8 mouse cellular contexts compared by ENCODE assay signal in genomic region chr5:34565545-34566283, GRCm38 (mm10). TPM values are rescaled to one million over a fixed set of nuclear protein-coding genes. Genes with fewer than 3 reads are reported as not detected.
DNase-seq lines count a peak whose midpoint lies in the region; ATAC-seq and TF ChIP-seq lines count a peak whose summit lies in the region.

No protein-coding gene starts in this region.

- no peak for TF ChIP-seq CTCF in MEL (IDR thresholded peaks at IDR 0.05 in 2 of 3, conservative IDR thresholded peaks at IDR 0.05 in 1 of 3; ENCODE audit: control insufficient read depth in 1 of 3, insufficient read depth in 1 of 3, low read depth in 2 of 3, low read length in 3 of 3, poor library complexity in 1 of 3, severe bottlenecking in 1 of 3)

- peaks cover 12 to 32% of the 10 kb centered on the region in 2 experiments for H3K4me1 ChIP-seq in MEL (ENCODE audit: control insufficient read depth in 1 of 2, insufficient read depth in 2 of 2, low read length in 2 of 2)
- peaks cover 3% of the 10 kb centered on the region; the same call in 1 of the 2 replicates for H3K4me1 ChIP-seq in intestine, embryonic 16.5 days (ENCODE audit: control insufficient read depth, insufficient read depth, low read length)
- H3K4me1 ChIP-seq in lung, embryonic 16.5 days (replicated peaks; ENCODE audit: control insufficient read depth, insufficient read depth, low read length) = peaks cover 6% of the 10 kb centered on the region; the same call in 1 of the 2 replicates

- H3K36me3 ChIP-seq in MEL (ENCODE audit: control insufficient read depth in 1 of 2, insufficient read depth in 2 of 2, low read length in 2 of 2) = peaks cover 0 to 20% of the 10 kb centered on the region in 2 experiments; a peak in 3 of 4 replicates
- H3K36me3 ChIP-seq in intestine, embryonic 16.5 days (ENCODE audit: control insufficient read depth, insufficient read depth, low read length) = peaks cover 7% of the 10 kb centered on the region
- H3K36me3 ChIP-seq in lung, embryonic 16.5 days (ENCODE audit: control insufficient read depth, insufficient read depth, low read length) = peaks cover 14% of the 10 kb centered on the region

- WGBS in intestine, embryonic 16.5 days = 48% methylated on average over 7 of the region's 7 CpGs
- whole genome bisulfite sequencing in lung, embryonic 16.5 days = 34% methylated on average over 7 of the region's 7 CpGs

- no peaks in the 10 kb centered on the region for H3K27me3 ChIP-seq in MEL (ENCODE audit: control insufficient read depth in 1 of 2, insufficient read depth in 2 of 2, low read length in 2 of 2)
- no peaks in the 10 kb centered on the region for H3K27me3 ChIP-seq in intestine, embryonic 16.5 days (replicated peaks; ENCODE audit: control insufficient read depth, insufficient read depth, low read length)
- H3K27me3 ChIP-seq in lung, embryonic 16.5 days (ENCODE audit: control insufficient read depth, insufficient read depth, low read depth, low read length) = no peaks in the 10 kb centered on the region

- TF ChIP-seq POLR2A in MEL (IDR thresholded peaks at IDR 0.05; ENCODE audit: control insufficient read depth in 1 of 2, insufficient read depth in 1 of 2, low read depth in 1 of 2, low read length in 2 of 2, poor library complexity in 1 of 2) = no peak; a peak in 1 of 4 replicates

- peak overlapping the region; percentile 29 to 47 for H3K4me3 ChIP-seq in MEL (ENCODE audit: control insufficient read depth in 1 of 2, insufficient read depth in 1 of 2, low read depth in 2 of 2, low read length in 2 of 2)
- H3K4me3 ChIP-seq in intestine, embryonic 16.5 days (ENCODE audit: low read length) = no peak overlapping the region
- no peak overlapping the region for H3K4me3 ChIP-seq in lung, embryonic 16.5 days (ENCODE audit: low read length)

- H3K27ac ChIP-seq in MEL (ENCODE audit: control insufficient read depth, low read depth, low read length) = peak overlapping the region; percentile 76
- peak overlapping the region; percentile 50 for H3K27ac ChIP-seq in intestine, embryonic 16.5 days (ENCODE audit: low read length)
- peak overlapping the region; percentile 84 for H3K27ac ChIP-seq in lung, embryonic 16.5 days (ENCODE audit: low read length)

- no peak overlapping the region for H3K4me2 ChIP-seq in intestine, embryonic 16.5 days (ENCODE audit: low read depth, low read length)
- H3K4me2 ChIP-seq in lung, embryonic 16.5 days (ENCODE audit: low read depth, low read length) = 0 out of 2 replicates have a peak overlapping the region, but pooled peaks have one; percentile 5

- peak; percentile 14 to 59 for DNase-seq in frontal cortex, adult 2 months (ENCODE audit: extremely low spot score in 1 of 2, low spot score in 1 of 2)
- DNase-seq in frontal cortex, postnatal 25 days (ENCODE audit: low spot score in 2 of 2) = no peak
- peak; percentile 89 for DNase-seq in MEL (ENCODE audit: low read depth, low spot score)
- peak; percentile 57 for DNase-seq in gastrocnemius, postnatal 10 days
- DNase-seq in urinary bladder, postnatal 4 days (ENCODE audit: low spot score in 2 of 2) = peak; percentile 56 to 71
- DNase-seq in embryo, embryonic 10.5 days (ENCODE audit: low spot score) = no peak

- H3K79me2 ChIP-seq in MEL (ENCODE audit: control insufficient read depth, insufficient read depth, low read length, poor library complexity) = no peaks in the 10 kb centered on the region

- TF ChIP-seq RAD21 in MEL (IDR thresholded peaks at IDR 0.05; ENCODE audit: low read depth, low read length) = no peak; the same call in 1 of the 2 replicates

- ATAC-seq in intestine, embryonic 16.5 days = peak; percentile 66
- peak; percentile 94 for ATAC-seq in lung, embryonic 16.5 days (ENCODE audit: low read depth)

- peak; percentile 58 to 80; a peak in 3 of 4 replicates for TF ChIP-seq EP300 in MEL (IDR thresholded peaks at IDR 0.05; ENCODE audit: low read depth in 1 of 2, low read length in 2 of 2)

- H3K9me3 ChIP-seq in MEL (replicated peaks; ENCODE audit: insufficient read depth, low read length) = no peaks in the 10 kb centered on the region
- H3K9me3 ChIP-seq in intestine, embryonic 16.5 days (ENCODE audit: control insufficient read depth, low read length) = no peaks in the 10 kb centered on the region
- no peaks in the 10 kb centered on the region for H3K9me3 ChIP-seq in lung, embryonic 16.5 days (ENCODE audit: control insufficient read depth, low read length)

- peak overlapping the region; percentile 52 for H3K9ac ChIP-seq in MEL (ENCODE audit: control insufficient read depth, low read depth, low read length, poor library complexity, severe bottlenecking)
- H3K9ac ChIP-seq in intestine, embryonic 16.5 days (ENCODE audit: low read depth, low read length) = no peak overlapping the region
- H3K9ac ChIP-seq in lung, embryonic 16.5 days (ENCODE audit: low read length) = peak overlapping the region; percentile 5; the same call in 1 of the 2 replicates

TF ChIP-seq in MEL, 35 proteins besides CTCF, POLR2A, EP300 and RAD21 (continues in another document):
- TF ChIP-seq MYB (IDR thresholded peaks at IDR 0.05; ENCODE audit: low read depth, low read length) (no peak), TCF12 (IDR thresholded peaks at IDR 0.05; ENCODE audit: low read depth, low read length) (peak; percentile 75; the same call in 1 of the 2 replicates), JUND (IDR thresholded peaks at IDR 0.05; ENCODE audit: low read depth, low read length) (no peak), SMC3 (IDR thresholded peaks at IDR 0.05; ENCODE audit: low read depth, low read length) (0 out of 2 replicates have a peak, but pooled peaks have one; percentile 11), NELFE (IDR thresholded peaks at IDR 0.05; ENCODE audit: low read depth, low read length) (peak; percentile 16; the same call in 1 of the 2 replicates), BHLHE40 (IDR thresholded peaks at IDR 0.05; ENCODE audit: borderline replicate concordance, low read depth, low read length) (peak; percentile 56; the same call in 1 of the 2 replicates), ZC3H11A (IDR thresholded peaks at IDR 0.05; ENCODE audit: low read depth, low read length) (0 out of 2 replicates have a peak, but pooled peaks have one; percentile 1), GATA1 (IDR thresholded peaks at IDR 0.05; ENCODE audit: low read depth, low read length) (peak; percentile 51; the same call in 1 of the 2 replicates), ZNF384 (IDR thresholded peaks at IDR 0.05; ENCODE audit: low read depth, low read length) (no peak), USF2 (IDR thresholded peaks at IDR 0.05; ENCODE audit: borderline replicate concordance in 1 of 2, insufficient read depth in 1 of 2, low read depth in 1 of 2, low read length in 2 of 2) (no peak), POLR2AphosphoS5 (IDR thresholded peaks at IDR 0.05; ENCODE audit: borderline replicate concordance, low read depth, low read length) (no peak), MYC (IDR thresholded peaks at IDR 0.05; ENCODE audit: low read depth, low read length) (peak; percentile 44; the same call in 1 of the 2 replicates), TBP (IDR thresholded peaks at IDR 0.05; ENCODE audit: low read depth, low read length) (peak; percentile 50; the same call in 1 of the 2 replicates), MEF2A (IDR thresholded peaks at IDR 0.05; ENCODE audit: extremely low read depth, insufficient replicate concordance, low read depth, low read length, poor library complexity, severe bottlenecking) (no peak), TAL1 (IDR thresholded peaks at IDR 0.05; ENCODE audit: low read length) (no peak), GABPA (IDR thresholded peaks at IDR 0.05; ENCODE audit: low read depth, low read length) (no peak), MAZ (IDR thresholded peaks at IDR 0.05; ENCODE audit: low read depth, low read length) (peak; percentile 95), KAT2A (conservative IDR thresholded peaks at IDR 0.05; ENCODE audit: low read depth, low read length) (no peak; the same call in 1 of the 2 replicates), ETS1 (IDR thresholded peaks at IDR 0.05; ENCODE audit: low read depth, low read length) (peak; percentile 71), USF1 (IDR thresholded peaks at IDR 0.05; ENCODE audit: low read depth, low read length) (no peak), CHD2 (IDR thresholded peaks at IDR 0.05; ENCODE audit: low read length) (no peak), HCFC1 (IDR thresholded peaks at IDR 0.05; ENCODE audit: low read depth, low read length) (0 out of 2 replicates have a peak, but pooled peaks have one; percentile 45), ZMIZ1 (IDR thresholded peaks at IDR 0.05; ENCODE audit: low read depth, low read length) (0 out of 2 replicates have a peak, but pooled peaks have one; percentile 29), RCOR1 (IDR thresholded peaks at IDR 0.05; ENCODE audit: low read depth, low read length) (peak; percentile 93)

RNA-seq across cellular contexts. Expression of gene Add1, which starts 7.8 kb away (rescaled TPM):
- 331 and 332 TPM in 2 replicates for polyA plus RNA-seq in frontal cortex, adult 2 months (2012; rRNA removed)
- total RNA-seq in MEL (2012; rRNA removed) = 54.6 and 79.3 TPM in 2 replicates
- polyA plus RNA-seq in MEL (2012; ENCODE audit: insufficient read depth in 1 of 2, insufficient read length in 2 of 2, low read depth in 1 of 2, low replicate concordance in 2 of 2, missing spikeins in 1 of 2) = 100 to 1,000 TPM in 1 of 2 experiments, not detected in 1; 127 TPM
- total RNA-seq in gastrocnemius, postnatal 10 days (2021) = 100 to 1,000 TPM in 1 of 2 experiments, 10 to 100 TPM in 1; 92.4 to 125 TPM
- 138 and 143 TPM in 2 replicates for polyA plus RNA-seq in intestine, embryonic 16.5 days (2015; fragmentation: Nextera tagmentation; extraction: Ambion mirVana)
- 201 and 210 TPM in 2 replicates for polyA plus RNA-seq in lung, embryonic 16.5 days (2015; fragmentation: Nextera tagmentation; extraction: Ambion mirVana)

RNA-seq across cellular contexts. Expression of gene Sh3bp2, which starts 40.1 kb away (rescaled TPM):
- 3.5 and 4.8 TPM in 2 replicates for polyA plus RNA-seq in frontal cortex, adult 2 months (2012; rRNA removed)
- 7.1 and 7.9 TPM in 2 replicates for total RNA-seq in MEL (2012; rRNA removed)
- 10 to 100 TPM in 1 of 2 experiments, not detected in 1; 12.0 TPM for polyA plus RNA-seq in MEL (2012; ENCODE audit: insufficient read depth in 1 of 2, insufficient read length in 2 of 2, low read depth in 1 of 2, low replicate concordance in 2 of 2, missing spikeins in 1 of 2)
- 1 to 10 TPM; 3.3 to 6.2 TPM for total RNA-seq in gastrocnemius, postnatal 10 days (2021)
- 3.4 and 3.7 TPM in 2 replicates for polyA plus RNA-seq in intestine, embryonic 16.5 days (2015; fragmentation: Nextera tagmentation; extraction: Ambion mirVana)
- polyA plus RNA-seq in lung, embryonic 16.5 days (2015; fragmentation: Nextera tagmentation; extraction: Ambion mirVana) = 5.9 and 11.0 TPM in 2 replicates

RNA-seq across cellular contexts. Expression of gene Tnip2, which starts 51.9 kb away (rescaled TPM):
- polyA plus RNA-seq in frontal cortex, adult 2 months (2012; rRNA removed) = 28.9 and 38.8 TPM in 2 replicates
- total RNA-seq in MEL (2012; rRNA removed) = 22.5 and 27.0 TPM in 2 replicates
- 10 to 100 TPM; 30.6 to 89.4 TPM for polyA plus RNA-seq in MEL (2012; ENCODE audit: insufficient read depth in 1 of 2, insufficient read length in 2 of 2, low read depth in 1 of 2, low replicate concordance in 2 of 2, missing spikeins in 1 of 2)
- total RNA-seq in gastrocnemius, postnatal 10 days (2021) = 1 to 10 TPM; 3.3 to 6.0 TPM
- 15.8 and 17.1 TPM in 2 replicates for polyA plus RNA-seq in intestine, embryonic 16.5 days (2015; fragmentation: Nextera tagmentation; extraction: Ambion mirVana)
- polyA plus RNA-seq in lung, embryonic 16.5 days (2015; fragmentation: Nextera tagmentation; extraction: Ambion mirVana) = 23.4 and 27.3 TPM in 2 replicates

Comparison
In these comparisons a context has a peak if more than half of its experiments do, and no peak if none do; other contexts are left out.
1. DNase-seq: peak in frontal cortex, adult 2 months (2 of 2), MEL (single experiment), gastrocnemius, postnatal 10 days (single experiment) and urinary bladder, postnatal 4 days (2 of 2); none in frontal cortex, postnatal 25 days (0 of 2) and embryo, embryonic 10.5 days (single experiment).
2. H3K4me3 ChIP-seq: peak in MEL (2 of 2); none in intestine, embryonic 16.5 days (single experiment) and lung, embryonic 16.5 days (single experiment).
3. Peak in every context shown above with its lines, with median percentiles within 50 percentile points of each other: H3K27ac ChIP-seq.